Mouse (Mus musculus) CH12.LX (cell line): ENCODE data around the gene Noto.

ENCODE experiments used
- CHD2 ChIP-seq: IDR thresholded peaks from 2 replicates; pipeline ENCODE4 v1.6.1; 2011; ENCODE audit warnings: low read length, improper control_type of control experiment
- CTCF ChIP-seq, 2 experiments: IDR thresholded peaks in 1 of 2; conservative IDR thresholded peaks in 1 of 2; 2 replicates each; pipeline ENCODE4 v1.5.1; 2011 to 2012; ENCODE audit warnings: low read depth in 2 of 2, low read length in 2 of 2, improper control_type of control experiment in 1 of 2, inconsistent platforms in 1 of 2, mild to moderate bottlenecking in 1 of 2, moderate library complexity in 1 of 2
- HCFC1 ChIP-seq: IDR thresholded peaks from 2 replicates; pipeline ENCODE4 v1.6.1; 2012; ENCODE audit warnings: low read depth, mild to moderate bottlenecking, inconsistent platforms, low read length, improper control_type of control experiment
- KAT2A ChIP-seq: IDR thresholded peaks from 2 replicates; pipeline ENCODE4 v1.6.1; 2012; ENCODE audit warnings: low read length, improper control_type of control experiment, inconsistent platforms; ENCODE audit not compliant: insufficient replicate concordance
- MAFK ChIP-seq: IDR thresholded peaks from 2 replicates; pipeline ENCODE4 v1.6.1; 2011; ENCODE audit warnings: low read length, improper control_type of control experiment; ENCODE audit not compliant: insufficient replicate concordance
- MAX ChIP-seq: IDR thresholded peaks from 2 replicates; pipeline ENCODE4 v1.6.1; 2011; ENCODE audit warnings: low read length, improper control_type of control experiment
- MEF2A ChIP-seq: IDR thresholded peaks from 2 replicates; pipeline ENCODE4 v1.6.1; 2014; ENCODE audit warnings: low read depth, mild to moderate bottlenecking, inconsistent platforms, low read length, improper control_type of control experiment, borderline replicate concordance
- MXI1 ChIP-seq: IDR thresholded peaks from 2 replicates; pipeline ENCODE4 v1.6.1; 2011; ENCODE audit warnings: mild to moderate bottlenecking, low read depth, low read length, improper control_type of control experiment
- NELFE ChIP-seq: IDR thresholded peaks from 2 replicates; pipeline ENCODE4 v1.6.1; 2011; ENCODE audit warnings: low read depth, low read length, improper control_type of control experiment
- POLR2A ChIP-seq: IDR thresholded peaks from 2 replicates; pipeline ENCODE4 v1.6.1; 2011; ENCODE audit warnings: low read depth, mild to moderate bottlenecking, improper control_type of control experiment, low read length
- RAD21 ChIP-seq: IDR thresholded peaks from 2 replicates; pipeline ENCODE4 v1.6.1; 2011; ENCODE audit warnings: low read depth, mild to moderate bottlenecking, low read length, improper control_type of control experiment, moderate library complexity
- TBP ChIP-seq: conservative IDR thresholded peaks from 2 replicates; pipeline ENCODE4 v1.6.1; 2011; ENCODE audit warnings: low read depth, low read length, improper control_type of control experiment
- ZKSCAN1 ChIP-seq: IDR thresholded peaks from 2 replicates; pipeline ENCODE4 v1.6.1; 2012; ENCODE audit warnings: low read depth, inconsistent platforms, low read length, improper control_type of control experiment, borderline replicate concordance

DNA sequence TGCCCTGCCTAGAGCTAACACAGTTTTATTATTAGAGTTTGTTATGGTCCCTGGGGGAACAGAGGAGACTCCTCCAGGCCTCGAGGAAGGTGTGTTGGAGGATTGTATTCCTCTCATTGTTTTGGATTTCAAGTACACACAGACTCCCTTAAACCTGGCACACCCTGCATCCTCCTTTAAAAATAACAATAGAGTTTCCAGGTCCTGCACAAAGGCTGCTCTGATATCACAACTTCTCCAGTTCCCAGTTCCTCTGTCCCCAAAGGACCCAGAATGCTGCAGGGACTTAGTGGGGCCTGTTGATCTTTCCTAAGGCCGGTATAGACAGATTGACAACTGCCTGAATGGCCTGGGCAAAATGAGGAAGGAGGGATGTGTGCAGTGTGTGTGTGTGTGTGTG is 21.1 kb upstream of the Noto start:
- no peak for TF ChIP-seq TBP
- no peak for TF ChIP-seq MXI1
- no peak for TF ChIP-seq CTCF (conservative IDR thresholded peaks at IDR 0.05 in 1 of 2, IDR thresholded peaks at IDR 0.05 in 1 of 2; ENCODE audit: low read depth in 2 of 2, low read length in 2 of 2)
- no peak for TF ChIP-seq CHD2
- no peak for TF ChIP-seq POLR2A
- TF ChIP-seq ZKSCAN1: no peak
- no peak for TF ChIP-seq HCFC1
- no peak for TF ChIP-seq MEF2A
- no peak for TF ChIP-seq MAX
- no peak for TF ChIP-seq MAFK
- TF ChIP-seq NELFE: no peak
- no peak for TF ChIP-seq RAD21
- no peak for TF ChIP-seq KAT2A
